Mouse (Mus musculus) embryonic fibroblast, embryonic 13.5 days (primary cell): Measurements from ENCODE around the gene Tmem132c. TPM values are rescaled to one million over a fixed set of nuclear protein-coding genes. Genes with fewer than 3 reads are reported as not detected.

ENCODE experiments used
- H3K27ac ChIP-seq: 2 replicates; pipeline ENCODE4 v1.5.1; 2012; ENCODE audit warnings: low read length, control low read depth, inconsistent platforms; ENCODE audit not compliant: insufficient read depth
- H3K4me1 ChIP-seq: 2 replicates; pipeline ENCODE4 v1.6.1; 2011; ENCODE audit warnings: low read length; ENCODE audit not compliant: control insufficient read depth, insufficient read depth
- H3K4me3 ChIP-seq: 2 replicates; pipeline ENCODE4 v1.5.1; 2011; ENCODE audit warnings: mild to moderate bottlenecking, control low read depth, low read length; ENCODE audit not compliant: insufficient read depth
- CTCF ChIP-seq: IDR thresholded peaks from 2 replicates; pipeline ENCODE4 v1.5.1; 2011; ENCODE audit warnings: mild to moderate bottlenecking, control low read depth, low read length, moderate library complexity, borderline replicate concordance; ENCODE audit not compliant: insufficient read depth
- POLR2A ChIP-seq: IDR thresholded peaks from 2 replicates; pipeline ENCODE4 v1.6.1; 2011; ENCODE audit warnings: low read depth, mild to moderate bottlenecking, control low read depth, low read length, moderate library complexity
- polyA plus RNA-seq: library from polyadenylated mRNA; stranded (reverse); fragments of >200 nt; gene quantifications from 2 replicates; pipeline ENCODE4 v1.2.4, GENCODE M21; 2011; ENCODE audit warnings: low read depth; ENCODE audit not compliant: missing spikeins, insufficient read length

Tmem132c gene
- polyA plus RNA-seq, 1 experiment: 0.35 TPM

DNA sequence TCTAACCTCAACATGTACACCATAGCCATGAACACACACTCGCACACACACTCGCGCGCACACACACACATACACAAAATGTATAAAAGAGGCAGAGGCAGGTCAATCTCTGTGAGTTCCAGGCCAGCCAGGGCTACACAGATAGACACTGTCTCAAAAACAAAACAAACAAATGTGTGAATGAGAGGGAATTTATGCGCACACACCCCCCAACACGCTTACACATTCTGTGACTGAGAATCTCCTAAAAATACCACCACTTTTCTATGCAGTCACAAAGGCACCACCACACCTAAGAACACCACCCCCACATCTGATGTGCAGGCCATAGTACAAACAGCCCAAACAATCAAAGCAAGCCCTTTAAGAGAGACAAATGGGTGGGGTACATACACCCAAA is 370.8 kb downstream of the Tmem132c start:
- H3K27ac ChIP-seq: no peak overlapping the region
- TF ChIP-seq CTCF (no peak), POLR2A (no peak)
- H3K4me1 ChIP-seq: peaks cover 3% of the 10 kb centered on the region

More for the DNA sequence above, 370.8 kb downstream of the Tmem132c start:
- no peak overlapping the region for H3K4me3 ChIP-seq
